Mouse (Mus musculus) spleen, adult 18-20 months (tissue): ENCODE measurements around the gene Lrrc4b.

Experiments used
- DNase-seq, 2 experiments: peaks; one replicate each; pipeline ENCODE4 v3.0.0; 2022; ENCODE audit warnings: mixed read lengths in 2 of 2

The Lrrc4b gene

DNA sequence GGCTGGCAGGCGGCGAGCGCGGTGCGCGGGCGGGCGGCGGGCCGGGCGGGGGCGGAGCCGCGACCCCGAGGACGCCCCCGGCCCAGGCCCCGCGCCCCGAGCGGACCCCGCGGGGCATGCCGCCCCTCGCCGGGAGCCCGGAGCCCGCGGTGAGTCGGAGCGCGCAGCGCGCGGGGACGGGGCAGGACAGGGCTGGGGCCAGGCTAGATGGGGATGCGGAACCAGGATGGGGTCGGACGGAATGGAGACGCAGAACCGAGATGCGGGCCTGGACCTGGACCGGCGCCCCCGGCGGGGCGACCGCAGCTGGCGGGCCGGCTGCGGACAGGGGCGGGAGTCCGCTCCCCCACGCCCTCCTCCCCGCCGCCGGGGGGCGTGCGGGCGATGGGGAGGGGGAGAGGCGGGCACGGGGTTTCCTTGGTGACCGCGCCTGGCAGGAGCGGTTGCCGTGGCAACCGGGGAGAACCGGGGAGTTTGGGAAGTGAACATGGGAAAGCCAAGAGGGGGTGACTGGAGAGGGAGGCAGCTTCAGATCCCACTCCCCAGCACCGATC lies at the start of gene Lrrc4b:
TSS of gene Lrrc4b (plus strand) at position 51 of the 554 bp plus-strand sequence.
- DNase-seq, result no peak

DNA sequence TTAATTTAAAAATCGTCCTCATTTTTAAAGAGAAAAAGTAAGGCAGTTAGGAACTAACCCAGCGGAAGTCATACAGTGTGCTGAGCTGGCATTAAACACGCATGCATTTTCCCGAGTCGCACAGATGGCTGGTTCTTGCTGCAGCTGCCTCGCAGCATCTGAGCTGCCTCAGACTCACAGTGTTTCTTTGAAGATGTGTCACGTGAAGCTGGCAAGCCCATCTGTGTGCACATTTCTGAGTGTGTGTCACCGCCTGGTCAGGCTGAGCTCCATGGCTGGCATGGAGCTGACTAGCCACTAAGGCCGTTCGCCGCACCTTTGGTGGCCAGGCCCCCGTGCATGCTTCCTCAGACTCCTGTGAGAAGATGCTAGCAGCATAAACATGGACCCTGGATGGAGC lies 46.3 kb upstream of the Lrrc4b start:
- DNase-seq, result no peak

DNA sequence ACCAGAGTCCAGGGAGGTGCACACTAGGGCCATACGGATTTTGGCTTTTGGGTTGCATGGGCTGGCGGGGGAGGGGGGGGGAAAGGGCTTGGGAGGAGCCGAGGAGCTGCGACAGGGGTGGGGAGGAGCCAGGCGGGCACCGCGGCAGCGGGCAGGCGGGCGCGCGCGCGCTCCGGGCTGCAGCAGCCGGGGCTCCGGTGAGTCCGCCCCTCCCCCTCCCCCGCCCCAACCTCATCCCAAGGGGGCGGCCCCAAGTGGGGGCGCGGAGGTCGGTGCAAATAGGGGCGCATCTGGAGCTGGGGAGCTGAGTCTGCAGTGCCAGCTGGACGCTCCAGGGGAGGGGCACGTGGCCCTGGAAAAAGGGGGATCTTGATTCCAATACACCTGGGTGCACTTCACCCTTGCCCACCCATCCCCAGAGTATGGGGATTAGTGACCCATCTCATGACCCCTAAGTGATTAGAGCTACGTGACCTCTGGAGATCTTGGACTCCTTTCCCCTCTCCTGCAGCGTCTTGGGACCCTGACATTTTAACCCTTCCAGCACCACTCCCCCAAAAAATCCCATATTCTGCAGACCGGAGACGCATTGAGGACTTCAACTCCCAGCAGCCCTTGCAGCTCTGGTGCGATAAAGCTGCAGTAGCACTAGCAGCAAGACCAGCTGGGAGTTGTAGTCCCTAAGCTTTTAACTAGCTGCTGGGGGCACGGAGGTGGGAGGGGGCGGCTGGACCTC lies 44.7 kb upstream of the Lrrc4b start, which contains the start of gene Syt3:
TSS of gene Syt3 (plus strand) at position 123 of the 736 bp plus-strand sequence.
- peak in 1 of 2 experiments; percentile 53 for DNase-seq

DNA sequence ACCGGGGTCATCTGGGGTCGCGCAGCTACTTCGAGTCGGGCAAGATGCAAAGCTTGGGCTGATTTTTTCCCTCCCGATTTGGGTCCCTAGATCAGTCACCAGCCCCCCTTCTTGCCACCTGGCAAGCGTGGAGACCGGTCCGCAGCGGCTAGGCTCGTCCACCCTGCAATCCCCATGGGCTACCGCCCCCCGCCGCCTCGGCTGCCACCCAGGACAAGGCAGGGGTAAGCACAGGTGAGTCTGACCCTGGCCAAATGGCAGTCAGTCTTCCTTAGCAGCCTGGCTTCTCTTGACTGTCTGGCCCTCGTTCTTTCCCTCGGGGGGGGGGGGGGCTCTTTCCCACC lies 44.1 kb upstream of the Lrrc4b start:
- DNase-seq, result no peak

DNA sequence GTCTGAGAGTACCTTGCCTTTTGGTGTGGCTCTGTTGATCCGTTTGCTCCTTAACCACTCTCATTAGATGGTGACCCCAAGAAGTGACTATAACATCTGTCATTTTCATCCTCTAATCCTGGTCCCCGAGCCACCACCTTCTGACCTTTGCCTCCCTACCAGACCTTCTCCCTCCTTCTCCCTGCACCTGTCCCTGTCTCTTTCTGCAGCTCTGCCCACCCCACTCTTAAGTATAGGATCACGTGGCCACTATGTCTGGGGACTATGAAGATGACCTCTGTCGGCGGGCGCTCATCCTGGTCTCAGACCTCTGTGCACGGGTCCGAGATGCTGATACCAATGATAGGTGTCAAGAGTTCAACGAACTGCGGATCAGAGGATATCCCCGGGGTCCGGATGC lies 43.1 kb upstream of the Lrrc4b start, which contains the start of gene 1700008O03Rik:
TSS of gene 1700008O03Rik (minus strand) at position 101 of the 400 bp plus-strand sequence.
- no peak for DNase-seq

DNA sequence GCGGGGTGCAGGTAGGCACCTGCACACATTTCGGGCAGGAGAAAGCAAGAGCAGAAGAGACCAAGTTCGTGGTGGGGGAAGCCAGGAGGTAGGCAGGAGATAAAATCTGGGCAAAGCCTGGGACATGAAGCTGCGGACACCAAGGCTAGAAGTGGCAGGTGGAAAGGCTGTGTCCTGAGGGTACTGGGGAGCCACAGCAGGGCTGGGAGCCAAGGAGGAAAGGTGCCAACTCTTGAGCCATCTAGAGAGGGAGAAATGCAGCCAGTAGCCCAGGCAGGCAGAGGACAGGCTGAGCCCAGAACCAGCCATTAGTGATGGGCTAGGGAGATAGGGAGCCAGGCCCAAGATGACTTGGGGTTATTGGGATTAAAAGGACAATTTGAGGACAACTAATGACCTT lies 37.0 kb upstream of the Lrrc4b start:
- no peak for DNase-seq

DNA sequence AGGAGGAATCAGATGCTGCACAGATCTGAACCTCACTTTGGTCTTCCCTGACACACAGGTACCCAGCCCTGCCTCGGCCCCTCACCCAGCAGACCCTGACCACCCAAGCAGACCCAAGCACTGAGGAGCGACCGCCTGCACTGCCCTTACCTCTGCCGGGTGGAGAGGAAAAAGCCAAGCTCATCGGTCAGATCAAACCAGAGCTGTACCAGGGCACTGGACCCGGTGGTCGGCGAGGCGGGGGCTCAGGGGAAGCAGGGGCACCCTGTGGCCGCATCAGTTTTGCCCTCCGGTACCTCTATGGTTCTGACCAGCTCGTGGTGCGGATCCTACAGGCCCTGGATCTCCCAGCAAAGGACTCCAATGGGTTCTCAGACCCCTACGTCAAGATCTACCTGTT lies 36.5 kb upstream of the Lrrc4b start:
- DNase-seq, result no peak

DNA sequence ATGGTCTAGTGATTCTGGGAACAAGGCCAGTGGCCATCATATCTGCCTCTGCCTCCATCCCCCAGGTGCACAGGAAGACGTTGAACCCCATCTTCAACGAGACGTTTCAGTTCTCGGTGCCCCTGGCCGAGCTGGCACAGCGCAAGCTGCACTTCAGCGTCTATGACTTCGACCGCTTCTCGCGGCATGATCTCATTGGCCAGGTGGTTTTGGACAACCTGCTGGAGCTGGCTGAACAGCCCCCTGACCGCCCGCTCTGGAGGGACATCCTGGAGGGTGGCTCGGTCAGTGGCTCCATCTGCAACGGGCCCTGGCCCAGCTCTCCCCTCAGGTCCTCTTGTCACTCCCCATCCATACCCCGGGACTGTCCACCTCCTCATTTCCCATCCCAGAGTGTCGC lies 35.5 kb upstream of the Lrrc4b start:
- DNase-seq, result no peak

DNA sequence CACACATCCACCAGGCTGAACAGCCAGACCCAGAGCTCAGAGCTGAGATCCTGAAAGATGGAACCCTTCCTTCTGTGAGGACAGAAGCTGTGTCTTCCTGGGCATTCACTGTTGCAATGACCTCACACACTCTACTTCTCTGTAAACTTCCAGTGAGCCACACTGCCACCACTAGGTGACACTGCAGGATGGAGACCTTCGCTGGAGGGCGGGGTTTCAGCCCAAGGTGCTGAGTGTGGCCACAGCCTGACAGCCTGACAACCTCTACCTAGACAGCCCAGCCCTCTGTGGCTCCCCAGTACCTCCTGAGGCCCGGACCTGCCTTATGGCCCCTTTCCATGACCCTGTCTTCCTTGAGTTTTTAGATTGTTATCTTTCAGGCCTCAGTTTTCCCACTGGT lies 30.2 kb upstream of the Lrrc4b start:
- peak; percentile 43 to 60 for DNase-seq

DNA sequence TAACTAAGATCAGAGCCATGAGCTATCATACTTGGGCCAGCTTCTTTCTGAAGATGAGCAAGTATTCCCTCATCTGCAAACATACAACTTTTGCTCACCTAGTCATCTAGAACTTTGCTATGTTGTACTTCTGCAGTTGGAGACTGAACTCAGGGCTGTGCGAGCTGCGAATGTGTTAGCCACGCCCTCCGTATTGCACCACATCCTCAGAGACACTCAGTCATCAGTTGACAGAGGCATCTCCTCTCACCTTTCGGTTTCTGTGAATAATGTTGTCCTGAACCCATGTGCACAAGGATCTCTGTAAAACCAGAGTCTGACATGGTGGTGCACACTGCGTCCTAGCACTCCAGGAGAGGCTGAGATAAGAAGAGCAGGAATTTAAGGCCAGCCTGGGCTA lies 27.1 kb upstream of the Lrrc4b start:
- DNase-seq, result no peak

DNA sequence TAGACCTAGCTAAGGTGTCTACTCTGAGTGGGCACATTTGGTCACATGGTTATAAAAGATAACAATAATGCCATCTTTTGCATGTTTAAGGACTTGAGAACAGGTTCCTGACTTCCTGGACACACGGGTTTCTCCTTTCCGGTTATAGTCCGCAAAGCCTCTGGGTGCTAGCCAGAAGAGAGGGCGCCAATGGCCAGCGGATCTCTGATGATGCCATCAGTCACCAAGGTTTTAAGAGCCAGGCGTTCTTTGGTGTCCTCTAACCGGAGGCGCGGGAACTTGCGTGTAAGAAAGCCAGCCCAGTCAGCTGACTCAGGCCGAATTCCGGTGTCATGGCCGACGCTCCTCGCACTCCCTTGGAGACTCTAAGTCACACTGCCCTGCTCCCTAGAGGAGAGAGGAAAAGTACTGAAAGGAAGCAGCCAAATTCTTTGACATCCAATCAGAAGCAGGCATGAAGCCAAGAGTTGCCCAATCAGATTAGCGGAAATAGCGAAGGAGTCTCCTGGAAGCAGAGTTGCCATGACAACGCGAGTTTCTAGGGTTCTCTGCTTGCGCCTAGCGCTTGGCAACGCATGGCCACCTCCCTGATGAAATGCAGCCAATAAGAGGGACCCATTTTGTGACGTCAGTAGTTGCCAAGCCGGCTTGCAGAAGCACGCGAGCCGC lies 23.3 kb upstream of the Lrrc4b start:
- peak; percentile 61 to 64 for DNase-seq

DNA sequence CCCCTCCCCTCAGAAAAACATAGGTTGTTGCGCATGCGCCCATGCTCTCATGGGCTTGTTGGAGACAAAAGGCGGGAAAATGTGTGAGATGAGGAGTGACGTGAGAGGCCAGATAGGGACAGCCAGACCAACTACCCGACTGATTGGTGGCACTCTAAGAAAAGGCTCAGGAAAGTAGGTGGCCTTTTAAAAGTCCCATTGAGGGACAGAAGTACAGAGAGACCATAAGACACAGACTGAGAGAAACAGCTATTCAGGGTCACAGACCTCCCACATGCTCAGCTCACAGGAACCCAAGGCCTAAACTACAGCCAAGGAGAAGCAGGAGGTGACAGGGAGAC lies 22.8 kb upstream of the Lrrc4b start:
- no peak for DNase-seq

DNA sequence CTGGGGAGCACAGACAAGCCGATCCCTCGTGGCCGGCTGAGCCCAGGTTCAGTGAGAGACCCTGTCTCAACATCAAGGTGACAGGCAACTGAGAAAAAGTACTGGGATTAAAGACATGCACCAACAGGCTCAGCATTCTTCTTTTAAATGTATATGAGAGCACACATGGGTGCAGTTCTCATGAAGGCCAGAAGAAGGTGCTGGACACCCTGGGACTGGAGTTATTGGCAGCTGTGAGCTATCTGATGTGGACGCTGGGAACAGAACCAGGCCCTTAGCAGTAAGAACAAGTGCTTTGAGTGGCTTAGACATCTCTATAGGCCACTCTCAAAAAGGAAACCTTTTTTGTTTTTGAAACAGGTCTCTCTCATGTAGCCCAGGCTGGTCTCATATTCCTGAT lies 17.7 kb upstream of the Lrrc4b start:
- DNase-seq, result no peak

DNA sequence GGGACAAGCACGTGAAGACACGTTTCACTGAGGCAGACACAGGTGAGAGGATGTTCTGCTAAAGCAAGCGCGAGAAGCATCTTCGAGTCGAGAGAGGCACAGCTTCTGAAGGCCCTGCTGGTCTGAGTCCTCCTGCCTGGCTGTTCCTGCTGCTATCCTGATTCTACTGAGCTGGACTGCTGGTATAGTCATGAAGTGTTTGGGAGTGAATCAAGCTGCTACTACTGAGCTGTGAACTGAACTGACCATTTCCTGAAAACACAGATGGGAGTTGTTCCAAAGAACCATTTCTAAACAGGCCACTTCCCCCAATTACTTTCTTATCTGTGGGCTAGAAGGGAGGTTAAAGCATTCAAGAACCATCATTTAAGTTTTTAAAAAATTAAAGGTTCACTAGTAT lies 15.5 kb upstream of the Lrrc4b start:
- no peak for DNase-seq

DNA sequence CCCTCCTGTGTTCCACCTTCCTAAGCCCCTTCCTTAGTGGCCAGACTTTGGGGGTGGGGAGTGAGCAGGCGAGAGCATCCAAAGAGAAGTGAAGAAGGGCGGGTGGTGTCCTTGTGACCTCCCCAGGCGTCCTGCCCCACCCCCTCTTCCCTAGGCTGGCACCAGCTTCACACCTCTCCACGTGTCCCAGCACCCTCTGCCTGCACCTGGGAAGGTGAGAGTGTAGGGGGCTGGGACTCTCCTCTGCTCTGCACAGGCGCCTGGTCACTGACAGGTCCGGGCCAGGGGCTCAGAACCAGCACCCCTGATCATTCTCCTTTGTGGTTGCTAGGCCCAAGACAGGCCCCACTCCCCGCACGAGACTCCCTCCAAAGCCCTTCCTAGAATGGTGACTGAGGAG lies 1.2 kb upstream of the Lrrc4b start:
- no peak for DNase-seq

DNA sequence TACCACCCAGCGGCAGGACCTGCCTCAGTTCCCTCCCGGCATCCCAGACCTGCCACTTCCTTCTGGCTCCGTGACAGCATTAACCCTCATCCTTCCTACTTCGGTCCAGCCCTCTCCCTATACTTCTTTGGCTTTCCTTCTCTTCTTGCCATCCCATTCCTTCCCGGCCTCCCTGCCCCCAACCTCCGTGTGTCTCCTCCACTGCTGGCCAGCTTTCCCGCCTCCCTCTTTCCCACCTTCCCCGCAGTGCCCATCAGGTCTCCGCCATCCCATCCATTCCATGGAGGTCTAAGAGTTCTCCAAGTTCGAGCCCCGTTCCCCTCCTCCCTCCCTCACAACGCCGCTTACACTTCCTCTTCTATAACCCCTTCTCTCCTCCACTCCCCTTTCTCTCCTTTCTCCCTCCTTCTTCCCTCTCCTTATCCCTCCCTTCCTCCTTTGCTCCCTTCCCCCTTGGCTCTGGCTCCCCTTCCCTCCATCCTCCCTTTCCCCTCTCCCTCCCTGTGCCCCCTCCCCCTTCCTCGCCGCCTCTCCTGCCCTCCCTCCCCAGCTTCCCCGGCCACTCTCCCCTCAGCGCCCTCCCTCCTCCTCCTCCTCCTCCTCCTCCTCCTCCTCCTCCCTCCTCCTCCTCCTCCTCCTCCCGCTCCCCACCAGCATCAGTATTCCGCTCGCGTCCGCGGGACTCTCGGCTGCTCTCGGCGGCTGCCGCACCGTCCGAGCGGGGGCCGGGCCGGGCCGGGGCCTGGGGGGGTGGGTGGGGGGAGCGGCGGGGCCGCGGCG lies 457 bp upstream of the Lrrc4b start:
- no peak for DNase-seq

DNA sequence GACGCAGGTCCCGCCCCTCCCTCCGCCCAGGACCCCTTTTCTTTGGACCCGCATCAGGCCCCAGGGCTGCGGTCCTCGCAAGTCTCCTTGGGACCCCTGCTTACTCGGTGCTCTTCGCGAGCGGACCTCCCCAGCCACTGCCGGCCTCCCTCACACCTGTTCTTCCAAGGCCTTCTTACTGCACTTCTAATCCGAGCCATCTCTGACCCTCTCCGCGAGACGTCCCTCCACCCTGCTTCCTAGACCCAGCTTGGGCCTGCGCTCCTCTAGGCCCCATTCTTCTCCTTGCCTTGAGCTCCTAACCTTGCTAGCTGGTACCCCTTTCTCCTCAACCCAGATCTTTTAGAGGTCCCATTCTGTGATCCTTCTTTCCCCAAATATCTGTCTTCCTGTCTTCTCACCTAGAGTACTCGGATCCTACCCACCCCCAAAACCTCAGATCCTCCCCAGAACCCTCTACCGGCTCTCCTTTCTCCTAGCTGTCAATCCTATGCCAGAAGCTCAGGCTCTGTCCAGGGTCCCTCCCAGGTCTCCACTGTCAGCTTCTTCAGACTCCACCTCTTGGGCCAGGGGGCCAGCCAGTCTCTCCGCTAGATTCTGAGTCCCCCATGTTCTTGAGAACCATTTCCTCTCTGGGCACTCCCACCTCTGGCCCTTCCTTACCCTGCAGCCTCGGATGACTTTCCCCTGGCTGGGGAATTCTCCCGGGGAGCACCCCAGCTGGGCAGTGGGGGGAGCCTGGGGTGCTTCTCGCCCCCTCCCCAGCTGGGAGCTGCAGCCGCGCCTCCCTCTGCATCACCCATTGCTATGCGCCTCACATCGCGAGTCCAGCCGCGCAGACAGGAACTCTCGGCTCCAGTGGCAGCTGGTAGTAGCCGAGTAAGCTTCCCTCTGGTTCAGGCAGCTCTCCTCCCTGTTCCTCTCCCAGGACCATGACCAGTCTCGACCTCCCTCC lies 993 bp downstream of the Lrrc4b start:
- DNase-seq, result no peak

DNA sequence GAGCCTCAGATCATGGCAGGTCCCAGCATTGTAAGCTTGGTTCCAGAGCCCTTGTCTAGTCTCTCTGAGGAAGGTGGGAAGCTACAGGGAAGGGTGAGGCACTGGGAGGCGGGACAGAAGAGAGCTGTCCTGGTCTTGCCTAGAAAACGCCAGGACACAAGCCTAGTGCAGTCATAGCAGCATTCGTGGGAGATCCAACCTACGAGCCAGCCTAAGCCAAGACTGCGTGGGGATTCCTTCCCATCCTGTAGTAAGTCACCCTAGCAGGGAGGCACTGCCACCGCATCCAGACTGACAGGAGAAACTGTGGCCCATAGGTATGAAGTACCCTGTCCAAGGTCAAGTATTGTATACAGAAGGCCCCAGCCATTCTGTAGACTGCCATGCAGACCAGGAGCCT lies 3.7 kb downstream of the Lrrc4b start:
- DNase-seq, result no peak

DNA sequence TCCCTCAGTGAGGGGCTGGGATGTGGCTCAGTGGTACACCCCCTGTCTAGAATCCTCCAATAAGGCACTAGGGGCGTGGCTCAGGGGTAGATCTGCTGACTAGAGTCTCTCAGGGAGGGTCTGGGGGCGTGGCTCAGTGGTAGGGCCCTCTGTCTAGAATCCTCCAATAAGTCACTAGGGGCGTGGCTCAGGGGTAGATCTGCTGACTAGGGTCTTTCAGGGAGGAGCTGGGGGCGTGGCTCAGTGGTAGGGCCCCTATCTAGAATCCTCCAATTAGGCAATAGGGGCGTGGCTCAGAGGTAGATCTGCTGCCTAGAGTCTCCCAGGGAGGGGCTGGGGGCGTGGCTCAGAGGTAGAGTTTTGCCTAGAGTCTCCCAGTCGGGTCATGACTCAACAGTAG lies 4.6 kb downstream of the Lrrc4b start:
- DNase-seq, result no peak

DNA sequence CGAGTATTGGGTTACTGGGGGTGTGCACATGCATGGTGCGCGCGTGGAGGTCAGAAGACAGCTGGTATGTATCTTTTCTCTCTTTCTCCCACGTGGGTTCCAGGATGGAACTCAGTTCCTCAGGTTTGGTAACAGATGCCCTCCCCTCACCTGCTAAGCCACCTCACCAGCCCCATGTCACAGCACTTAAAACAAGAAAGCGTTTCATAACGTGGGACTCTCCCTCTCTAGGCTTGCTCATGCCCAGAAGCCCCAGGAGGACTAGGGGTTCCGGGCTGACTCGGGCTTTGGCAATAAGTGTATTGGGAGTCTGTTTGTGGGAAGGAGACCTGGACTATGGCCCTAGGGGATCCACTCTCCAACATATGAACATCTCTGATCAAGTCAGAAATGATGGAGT lies 5.3 kb downstream of the Lrrc4b start:
- no peak for DNase-seq

DNA sequence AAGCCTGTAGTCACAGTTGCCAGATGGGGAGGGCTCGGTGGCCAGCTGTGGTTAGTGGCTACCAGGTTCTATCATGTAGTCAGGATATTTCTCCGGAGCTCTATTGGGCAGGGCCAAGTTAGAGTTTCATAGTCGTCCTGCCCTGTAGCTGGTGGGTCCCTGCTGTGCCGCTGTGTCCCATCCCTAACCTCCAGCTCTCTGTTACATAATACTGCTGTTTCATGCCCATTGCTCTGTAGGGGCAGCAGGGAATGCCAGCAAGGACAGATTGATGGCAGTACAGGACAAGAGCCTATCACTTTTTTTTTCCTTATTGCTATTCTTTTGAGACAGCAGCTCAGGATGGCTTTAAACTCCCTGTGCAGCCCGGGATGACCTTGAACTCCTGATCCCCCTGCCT lies 7.0 kb downstream of the Lrrc4b start:
- DNase-seq, result no peak

DNA sequence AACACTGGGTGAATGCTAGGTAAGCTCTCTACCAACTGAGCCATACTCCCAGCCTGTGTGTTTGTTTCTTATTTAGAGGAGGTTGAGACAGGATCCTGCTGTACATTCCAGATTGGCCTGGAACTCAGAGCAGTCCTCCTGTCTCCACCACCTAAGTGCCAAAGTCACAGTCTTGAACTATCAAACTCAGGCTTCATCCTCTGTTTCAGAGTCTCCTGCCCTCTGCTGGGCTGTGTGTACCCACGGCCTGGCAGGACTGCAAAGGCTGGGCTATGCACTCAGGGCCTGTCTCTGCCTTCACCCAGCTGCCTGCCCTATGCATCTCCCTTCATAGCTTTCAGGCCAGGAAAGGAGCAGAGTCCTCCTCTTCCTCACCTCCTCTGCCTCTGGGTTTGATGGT lies 7.4 kb downstream of the Lrrc4b start:
- no peak for DNase-seq
